Mouse (Mus musculus): ENCODE data around the gene Cog5.
A peak's percentile ranks its signal among the peaks of the same experiment; 100 is the strongest.

Gene Cog5

GRCm38 (mm10) chr12:31938391-31938997, 283.8 kb downstream of the Cog5 start:
- peak; percentile 85 for DNase-seq (ENCODE audit: low read depth, low spot score)

GRCm38 (mm10) chr12:31939026-31939425, 284.4 kb downstream of the Cog5 start:
- DNase-seq (ENCODE audit: low read depth, low spot score), result no peak

- DNase-seq (ENCODE audit: low read depth, low spot score), result no peak
These were observed 288.5 kb downstream of the Cog5 start for GRCm38 (mm10) chr12:31943020-31943654.

- DNase-seq (ENCODE audit: low read depth, low spot score), result no peak
These were observed 289.7 kb downstream of the Cog5 start for GRCm38 (mm10) chr12:31944405-31944804.

GRCm38 (mm10) chr12:31947476-31947875, 292.8 kb downstream of the Cog5 start:
- peak; percentile 74 for DNase-seq (ENCODE audit: low read depth, low spot score)

GRCm38 (mm10) chr12:31948101-31949000, 293.7 kb downstream of the Cog5 start:
- DNase-seq (ENCODE audit: low read depth, low spot score), result no peak

GRCm38 (mm10) chr12:31949193-31949741, 294.6 kb downstream of the Cog5 start:
- DNase-seq (ENCODE audit: low read depth, low spot score), result peak; percentile 92

GRCm38 (mm10) chr12:31949759-31950658, 295.3 kb downstream of the Cog5 start, which contains the start of gene Hbp1:
Hbp1 (minus strand) TSS chr12:31950535.
- DNase-seq (ENCODE audit: low read depth, low spot score), result peak; percentile 100

- no peak for DNase-seq (ENCODE audit: low read depth, low spot score)
These were observed 296.0 kb downstream of the Cog5 start for GRCm38 (mm10) chr12:31950659-31951031.

- no peak for DNase-seq (ENCODE audit: low read depth, low spot score)
These were observed 301.2 kb downstream of the Cog5 start for GRCm38 (mm10) chr12:31955843-31956242.

- peak; percentile 59 for DNase-seq (ENCODE audit: low read depth, low spot score)
These were observed 309.4 kb downstream of the Cog5 start for GRCm38 (mm10) chr12:31964074-31964473.

GRCm38 (mm10) chr12:31965517-31966212, 311.0 kb downstream of the Cog5 start:
- no peak for DNase-seq (ENCODE audit: low read depth, low spot score)

GRCm38 (mm10) chr12:31966405-31966804, 311.7 kb downstream of the Cog5 start:
- DNase-seq (ENCODE audit: low read depth, low spot score), result no peak

GRCm38 (mm10) chr12:31967536-31967935, 312.9 kb downstream of the Cog5 start:
- peak; percentile 73 for DNase-seq (ENCODE audit: low read depth, low spot score)

GRCm38 (mm10) chr12:31969111-31969510, 314.4 kb downstream of the Cog5 start:
- no peak for DNase-seq (ENCODE audit: low read depth, low spot score)

- DNase-seq (ENCODE audit: low read depth, low spot score), result no peak
These were observed 316.9 kb downstream of the Cog5 start for GRCm38 (mm10) chr12:31971547-31971946.

- DNase-seq (ENCODE audit: low read depth, low spot score), result no peak
These were observed 319.0 kb downstream of the Cog5 start for GRCm38 (mm10) chr12:31973473-31974172.

- peak; percentile 36 for DNase-seq (ENCODE audit: low read depth, low spot score)
These were observed 321.9 kb downstream of the Cog5 start for GRCm38 (mm10) chr12:31976544-31976943.

- DNase-seq (ENCODE audit: low read depth, low spot score), result no peak
These were observed 323.0 kb downstream of the Cog5 start for GRCm38 (mm10) chr12:31977613-31978195.

Measured in R1 (cell line).